Mouse (Mus musculus) testis, adult 10 weeks (tissue): ENCODE results near the gene Prr27. TPM values are rescaled to one million over a fixed set of nuclear protein-coding genes. Genes with fewer than 3 reads are reported as not detected.

Experiments
- polyA plus RNA-seq: library from polyadenylated mRNA; stranded (reverse); fragments of 350-450 nt; fragmentation: Illumina TruSeq; extraction: RNeasy Lipid Tissue Mini Kit (QIAGEN cat#74804); gene quantifications from one replicate; pipeline ENCODE4 v1.2.3, GENCODE M21; 2014; ENCODE audit warnings: low read depth, low replicate concordance

The Prr27 gene
- 299 TPM for polyA plus RNA-seq

GRCm38 (mm10) chr5:87825386-87825785 lies at the start of gene Prr27:
TSS of gene Prr27 (plus strand) at chr5:87825686.

DNA sequence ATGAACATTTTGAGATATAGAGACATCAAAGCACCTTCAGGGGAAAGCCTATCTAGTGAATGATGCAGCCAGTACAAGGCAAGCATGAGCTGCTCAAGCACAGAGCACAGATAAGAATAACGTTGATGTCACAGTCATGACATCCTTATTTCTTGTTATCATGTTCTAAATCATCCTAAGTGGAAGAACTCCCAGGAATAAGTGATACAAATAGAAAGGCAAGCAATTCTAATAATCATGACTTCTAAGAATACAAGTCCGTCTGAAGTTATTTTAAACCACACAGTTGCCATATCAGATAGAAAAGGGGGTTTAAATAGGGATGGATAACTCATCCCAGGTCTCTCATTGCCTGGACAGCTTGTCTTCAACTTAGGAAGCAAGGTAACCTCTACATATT lies 17.7 kb upstream of the Prr27 start, which contains the start of gene Csn1s2b:
Csn1s2b (plus strand) TSS at position 301 of the 400 bp plus-strand sequence.

GRCm38 (mm10) chr5:87884729-87885128 lies 59.2 kb downstream of the Prr27 start, which contains the start of gene Odam:
TSS of gene Odam (plus strand) at chr5:87885029.

Other genes with a start within 250 kb of the Prr27 start
- gene Sult1e1, start 234.1 kb upstream of the Prr27 start, polyA plus RNA-seq = 76.8 TPM
- gene Csn1s1, start 159.5 kb upstream of the Prr27 start, polyA plus RNA-seq = not detected
- gene Csn2, start 126.1 kb upstream of the Prr27 start, polyA plus RNA-seq = 0.29 TPM
- gene Csn1s2a, start 51.1 kb upstream of the Prr27 start, polyA plus RNA-seq = not detected
- 0.91 TPM for gene Csn1s2b, start 17.6 kb upstream of the Prr27 start, polyA plus RNA-seq
- gene Odam, start 59.3 kb downstream of the Prr27 start, polyA plus RNA-seq = 0.35 TPM
- not detected for gene Csn3, start 99.9 kb downstream of the Prr27 start, polyA plus RNA-seq
- not detected for gene 2310003L06Rik, start 143.8 kb downstream of the Prr27 start, polyA plus RNA-seq
- not detected for gene Gm28434, start 143.8 kb downstream of the Prr27 start, polyA plus RNA-seq
- gene Cabs1, start 153.8 kb downstream of the Prr27 start, polyA plus RNA-seq = 2,106 TPM
- gene Smr3a, start 176.9 kb downstream of the Prr27 start, polyA plus RNA-seq = not detected